Mouse (Mus musculus) megakaryocyte, adult 5-6 weeks (primary cell): ENCODE results near the gene 2700081O15Rik. TPM values are rescaled to one million over a fixed set of nuclear protein-coding genes. Genes with fewer than 3 reads are reported as not detected.

ENCODE experiments used
- ATAC-seq: 2 replicates; pipeline ENCODE4 v1.8.0; 2016; ENCODE audit warnings: mild to moderate bottlenecking, inconsistent platforms; ENCODE audit not compliant: poor library complexity, severe bottlenecking
- total RNA-seq, 2 experiments: library from RNA; stranded (forward) in 1 of 2; stranded (reverse) in 1 of 2; fragments of 153-499, 151-499 nt in 1 of 2; fragments of 221-1000, 200-1000 nt in 1 of 2; gene quantifications; 2 replicates each; pipeline versions ENCODE4 v1.2.3 to v1.2.4; 2015 to 2017

The 2700081O15Rik gene
- total RNA-seq, 2 experiments from 2014 or later, result 0.51 to 0.98 TPM

DNA sequence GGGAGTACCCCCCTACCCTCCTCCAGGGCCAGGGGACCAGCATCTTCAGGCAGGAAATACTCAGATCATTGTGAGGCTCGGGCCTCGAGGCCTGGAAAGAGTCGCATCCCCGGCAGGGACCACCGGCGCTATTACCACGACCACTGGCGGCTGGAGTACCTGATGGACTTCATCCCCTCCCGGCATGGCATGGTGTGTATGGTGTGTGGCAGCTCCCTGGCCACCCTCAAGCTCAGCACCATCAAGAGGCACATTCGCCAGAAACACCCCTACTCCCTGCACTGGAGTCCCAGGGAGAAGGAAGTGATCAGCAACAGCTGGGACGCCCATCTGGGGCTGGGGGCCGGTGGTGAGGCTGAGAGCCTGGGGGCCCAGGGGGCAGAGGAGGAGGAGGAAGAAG, 2.7 kb downstream of the 2700081O15Rik start:
- no peak for ATAC-seq

DNA sequence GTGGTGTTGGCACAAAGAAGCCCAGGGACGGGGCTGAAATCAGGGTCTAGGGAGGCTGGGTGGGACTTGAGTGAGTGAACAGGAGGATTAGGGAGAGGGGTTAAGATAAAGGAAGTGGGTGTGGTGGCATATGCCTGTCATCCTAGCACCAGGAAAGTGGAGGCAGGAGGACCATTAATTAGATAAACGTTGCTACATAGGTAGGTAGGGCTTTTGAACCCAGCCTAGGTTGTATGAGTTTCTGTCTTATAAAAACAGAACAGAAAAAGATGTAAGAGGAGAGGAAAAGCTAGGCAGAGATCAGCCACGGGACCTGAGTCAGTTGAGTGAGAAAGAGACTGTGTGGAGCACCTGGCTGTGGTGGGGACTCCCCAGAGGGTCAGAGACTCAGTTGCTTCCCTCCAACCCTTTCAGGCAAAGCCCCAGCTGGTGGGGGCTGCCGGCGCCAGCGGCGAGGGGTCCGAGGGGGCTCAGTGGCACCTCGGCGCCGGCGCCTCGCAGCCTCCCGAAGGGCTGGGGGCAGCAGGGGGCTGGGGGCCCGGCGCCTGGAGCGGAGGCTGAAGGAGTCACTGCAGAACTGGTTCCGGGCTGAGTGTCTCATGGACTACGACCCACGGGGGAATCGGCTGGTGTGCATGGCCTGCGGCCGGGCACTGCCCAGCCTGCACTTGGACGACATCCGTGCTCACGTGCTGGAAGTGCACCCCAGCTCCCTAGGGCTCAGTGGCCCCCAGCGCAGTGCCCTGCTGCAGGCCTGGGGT, 3.6 kb downstream of the 2700081O15Rik start:
- no peak for ATAC-seq

DNA sequence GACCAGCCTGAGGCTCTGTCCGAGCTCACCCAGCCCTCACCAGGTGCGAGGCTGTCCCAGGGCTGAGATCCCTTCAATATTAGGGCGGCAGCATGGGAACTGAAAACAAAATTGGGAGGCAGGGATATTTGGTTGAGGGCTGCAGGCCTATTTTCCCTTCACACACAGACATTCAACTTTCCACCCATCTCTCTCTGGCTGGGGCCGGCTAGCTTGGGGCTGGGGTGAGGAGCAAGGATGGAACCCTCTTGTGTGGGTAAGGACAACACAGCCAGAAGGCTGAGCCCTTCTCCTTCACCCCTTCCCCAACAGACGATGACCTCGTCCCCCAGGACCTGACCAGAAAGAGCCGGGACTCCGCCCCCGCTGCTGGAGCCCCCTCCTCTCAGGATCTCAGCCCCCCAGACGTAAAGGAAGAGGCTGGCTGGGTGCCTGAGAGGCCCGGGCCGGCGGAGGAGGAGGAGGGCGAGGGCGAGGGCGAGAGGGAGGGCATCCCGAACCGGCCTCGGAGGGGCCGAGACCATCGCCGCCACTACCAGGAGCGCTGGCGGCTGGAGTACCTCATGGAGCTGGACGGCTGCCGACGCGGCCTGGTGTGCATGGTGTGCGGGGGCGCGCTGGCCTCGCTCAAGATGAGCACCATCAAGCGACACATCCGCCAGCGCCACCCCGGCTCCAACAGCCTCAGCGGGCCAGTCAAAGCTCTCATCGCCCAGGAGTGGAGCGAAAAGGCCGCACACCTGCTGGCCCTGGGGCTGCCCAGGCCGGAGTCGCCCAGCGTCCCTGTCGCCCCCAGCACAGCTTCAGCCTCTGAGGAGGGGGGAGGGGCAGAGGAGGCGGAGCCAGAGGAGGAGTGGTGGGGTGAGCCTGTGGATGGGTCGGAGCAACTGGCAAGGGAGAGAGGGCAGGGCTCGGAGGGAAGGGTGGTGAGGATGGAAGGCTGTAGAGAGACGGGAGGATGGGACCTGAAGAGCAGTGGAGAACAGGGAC, 4.5 kb downstream of the 2700081O15Rik start:
- no peak for ATAC-seq

DNA sequence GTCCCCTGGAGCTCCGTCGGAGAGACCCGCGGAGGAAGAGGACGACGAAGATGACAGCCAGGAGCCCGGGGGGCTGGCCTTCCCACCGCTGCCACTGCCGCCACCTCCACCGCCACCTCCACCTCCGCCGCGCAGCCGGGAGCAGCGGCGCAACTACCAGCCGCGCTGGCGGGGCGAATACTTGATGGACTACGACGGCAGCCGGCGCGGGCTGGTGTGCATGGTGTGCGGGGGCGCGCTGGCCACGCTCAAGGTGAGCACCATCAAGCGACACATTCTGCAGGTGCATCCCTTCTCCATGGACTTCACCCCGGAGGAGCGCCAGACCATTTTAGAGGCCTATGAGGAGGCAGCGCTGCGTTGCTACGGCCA, 5.2 kb downstream of the 2700081O15Rik start:
- no peak for ATAC-seq

DNA sequence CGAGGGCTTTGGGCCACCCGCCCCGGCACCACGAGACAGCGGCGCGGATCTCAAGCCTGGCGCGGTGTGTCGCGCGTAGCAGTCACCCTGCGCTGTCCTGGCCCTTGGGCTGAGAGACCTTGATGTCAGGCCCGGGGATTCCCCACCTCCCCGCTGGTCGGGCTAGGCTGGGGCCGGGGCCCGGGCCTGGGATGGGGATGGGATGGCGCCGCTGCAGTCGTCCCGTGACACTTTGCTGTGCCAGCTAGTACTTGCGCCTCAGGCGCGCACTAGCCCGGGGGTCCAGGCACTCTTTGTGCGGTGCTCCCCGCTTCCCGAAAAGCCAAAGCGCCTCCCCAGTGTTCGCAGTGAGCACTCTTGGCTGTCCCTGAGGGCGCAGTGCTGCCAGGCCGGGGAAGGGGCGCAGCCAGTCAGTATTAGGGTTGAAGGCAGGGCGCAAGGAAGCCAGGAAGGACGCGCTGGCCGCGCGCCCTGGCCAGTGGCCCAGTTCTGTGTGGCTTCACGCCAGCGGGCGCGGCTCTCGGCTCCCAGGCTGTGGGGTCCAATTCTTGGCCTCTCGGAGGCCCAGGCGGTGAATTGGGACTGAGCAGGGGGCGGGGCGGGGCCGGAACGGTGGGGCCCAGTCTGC, 5.7 kb downstream of the 2700081O15Rik start:
- no peak for ATAC-seq

DNA sequence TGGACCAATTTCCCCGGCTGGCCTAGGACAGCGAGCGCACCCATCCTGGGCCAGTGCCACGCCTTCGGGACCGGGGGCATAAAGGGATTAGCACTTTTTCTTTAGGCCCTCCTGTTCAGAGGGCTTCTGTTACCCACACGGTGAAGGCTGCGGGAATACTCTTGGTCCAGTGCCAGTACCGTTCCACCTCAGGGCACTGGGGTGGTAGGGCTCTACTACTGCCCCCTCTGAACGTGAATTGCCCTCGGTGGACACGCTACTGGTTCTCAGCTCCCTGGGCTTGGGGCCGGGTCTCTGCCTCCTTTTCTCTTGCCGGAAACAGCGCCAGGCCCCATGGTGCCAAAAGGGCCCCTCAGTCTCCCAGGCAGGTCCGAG, 6.2 kb downstream of the 2700081O15Rik start:
- no peak for ATAC-seq

DNA sequence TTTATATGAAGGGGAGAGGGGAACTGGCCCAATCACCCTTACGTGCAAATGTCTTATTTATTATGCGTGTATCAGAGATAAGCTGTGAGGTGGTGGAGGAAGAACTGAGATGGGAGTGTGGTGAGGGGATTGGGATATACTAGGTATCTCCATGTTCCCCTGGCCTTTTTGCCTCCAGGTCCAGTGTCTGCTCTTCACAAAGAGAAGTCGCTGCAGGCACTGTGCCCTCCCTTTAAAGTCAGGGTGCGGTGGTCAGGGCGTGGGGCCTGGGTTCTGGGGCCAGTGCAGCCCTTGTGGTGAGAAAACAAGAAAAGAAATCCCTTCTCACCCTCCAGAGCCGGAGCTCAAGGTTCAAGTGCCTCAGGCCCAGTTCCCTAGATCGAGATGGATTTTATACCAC, 6.7 kb downstream of the 2700081O15Rik start:
- ATAC-seq, result no peak

DNA sequence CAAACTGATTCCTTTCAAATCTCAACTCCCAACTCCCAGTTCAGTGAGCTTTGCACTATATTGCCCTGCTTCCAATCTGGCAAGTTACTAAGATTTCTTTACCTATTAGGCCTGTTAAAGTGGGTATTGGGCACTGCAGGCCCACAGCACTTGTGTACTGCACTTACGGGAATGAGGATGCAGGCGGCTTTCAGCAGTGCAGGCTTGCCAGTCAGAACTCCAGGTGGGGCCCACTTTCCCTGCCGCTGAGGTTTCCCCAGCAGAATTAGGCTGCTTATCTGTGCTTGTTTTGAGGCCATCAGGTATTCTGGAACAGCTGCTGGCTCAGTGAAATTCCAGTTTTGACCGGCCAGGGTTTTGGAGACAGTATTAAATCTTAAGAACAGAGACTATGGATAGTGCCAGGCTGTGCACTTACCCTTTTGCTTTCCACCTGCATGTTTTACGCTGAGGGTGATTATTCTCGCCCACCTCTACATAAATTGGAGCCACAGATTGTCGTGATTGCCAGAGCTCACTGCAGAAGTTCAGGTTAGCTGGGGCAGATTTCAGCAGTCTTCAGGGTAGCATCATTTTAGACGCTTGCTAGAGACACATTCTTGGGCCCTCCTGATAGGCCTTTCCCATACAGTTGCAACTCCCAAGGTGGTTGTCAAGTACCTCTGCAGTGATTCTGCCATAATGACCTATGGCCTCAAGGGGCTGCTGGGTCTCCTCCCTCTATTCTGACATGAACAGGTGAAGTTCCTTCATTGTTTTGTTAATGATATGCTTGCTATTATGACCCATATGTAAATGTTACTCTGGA, 7.4 kb downstream of the 2700081O15Rik start:
- ATAC-seq, result no peak

DNA sequence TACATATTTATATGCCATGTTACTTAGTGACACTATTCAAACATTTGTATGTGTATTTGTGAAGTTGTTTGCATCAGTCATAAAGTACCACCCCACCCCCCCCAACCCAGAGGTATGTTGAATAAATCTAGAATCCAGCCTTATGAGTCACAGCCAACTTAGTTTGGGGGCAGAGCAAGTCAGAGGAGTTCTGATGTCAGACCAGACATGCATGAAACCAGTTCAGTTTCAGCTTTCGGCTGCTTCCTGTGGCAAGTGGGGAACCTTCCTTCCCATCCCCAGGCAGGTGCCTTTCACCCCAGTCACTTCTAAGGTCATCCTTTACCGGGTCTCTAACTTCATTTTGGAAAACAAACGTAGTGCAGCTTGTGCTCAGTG, 8.0 kb downstream of the 2700081O15Rik start:
- no peak for ATAC-seq

DNA sequence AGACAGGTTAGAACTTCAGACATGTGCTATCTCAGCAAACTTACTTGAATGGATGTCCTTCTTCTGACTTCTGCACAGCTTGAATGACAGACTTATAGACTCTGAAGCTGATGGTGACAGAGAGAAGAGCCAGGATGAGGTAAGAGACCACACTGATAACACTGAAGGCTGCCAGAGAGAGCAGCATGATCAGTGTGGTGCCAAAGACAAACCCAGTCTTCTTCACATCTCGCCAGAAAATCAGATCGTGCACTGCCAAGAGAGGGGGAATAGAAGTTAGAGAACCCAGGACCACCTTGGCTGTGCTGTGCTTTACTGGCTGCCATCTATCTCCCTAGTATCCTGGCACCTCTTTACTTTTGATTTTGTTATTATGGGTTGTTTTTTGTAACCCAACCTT, 17.5 kb downstream of the 2700081O15Rik start:
- no peak for ATAC-seq

DNA sequence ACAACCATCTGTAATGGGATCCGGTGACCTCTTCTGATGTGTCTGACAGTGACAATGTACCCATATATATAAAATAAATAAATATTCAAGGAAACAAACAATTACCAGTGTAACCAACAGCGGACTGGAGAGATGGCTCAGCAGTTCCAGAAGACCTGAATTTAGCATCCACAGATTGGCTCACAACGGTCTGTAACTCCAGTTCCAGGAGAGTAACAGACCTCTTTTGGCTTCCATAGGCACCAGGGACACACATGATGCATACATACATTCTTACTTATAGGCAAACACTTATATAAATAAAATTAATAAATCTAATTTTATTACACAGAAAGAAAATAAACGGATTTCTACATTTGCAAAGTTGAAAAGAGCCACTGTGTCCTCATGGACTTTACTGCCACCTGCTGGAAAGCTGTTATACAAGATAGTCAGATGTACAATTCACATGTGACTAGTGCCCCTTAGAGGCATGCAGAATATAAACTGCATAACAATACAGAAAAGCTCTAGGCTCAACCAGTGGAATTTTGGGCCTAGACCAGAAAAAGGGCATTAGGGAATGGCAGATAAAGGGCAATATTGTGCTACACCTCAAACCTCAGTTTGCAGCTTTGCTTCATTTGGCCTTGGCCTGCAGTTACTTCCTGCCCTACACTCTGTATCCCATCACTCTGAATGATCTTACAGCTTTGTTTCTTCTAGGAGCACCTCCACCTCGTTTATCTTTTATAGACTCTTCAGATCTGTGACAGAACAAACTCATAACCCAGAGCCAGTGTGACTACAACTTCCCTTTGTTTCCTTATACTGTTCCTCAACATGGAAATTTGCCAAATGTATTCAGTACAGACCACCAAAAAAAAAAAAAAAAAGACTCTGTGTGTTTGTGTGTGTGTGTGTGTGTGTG, 18.9 kb downstream of the 2700081O15Rik start:
- no peak; the same call in 1 of the 2 replicates for ATAC-seq

DNA sequence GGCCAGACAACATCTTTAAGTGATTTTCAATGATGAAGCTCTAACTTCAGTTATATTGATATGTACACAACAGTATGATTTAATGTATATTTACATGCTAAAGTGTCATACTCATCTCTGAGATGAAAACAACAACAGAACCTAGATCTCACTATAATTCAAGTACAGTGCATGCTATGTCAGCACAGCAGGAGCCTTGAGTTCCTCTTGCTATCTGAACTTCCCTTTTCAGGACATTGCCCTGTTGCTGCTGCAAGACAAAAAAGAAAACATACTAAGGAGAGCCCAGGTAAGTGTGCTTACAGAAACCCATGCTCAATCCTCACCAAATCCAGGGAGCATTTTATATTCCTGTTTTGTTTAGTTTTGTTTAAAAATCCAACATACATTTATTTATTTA, 20.9 kb downstream of the 2700081O15Rik start:
- ATAC-seq, result peak; percentile 54; the same call in 1 of the 2 replicates

DNA sequence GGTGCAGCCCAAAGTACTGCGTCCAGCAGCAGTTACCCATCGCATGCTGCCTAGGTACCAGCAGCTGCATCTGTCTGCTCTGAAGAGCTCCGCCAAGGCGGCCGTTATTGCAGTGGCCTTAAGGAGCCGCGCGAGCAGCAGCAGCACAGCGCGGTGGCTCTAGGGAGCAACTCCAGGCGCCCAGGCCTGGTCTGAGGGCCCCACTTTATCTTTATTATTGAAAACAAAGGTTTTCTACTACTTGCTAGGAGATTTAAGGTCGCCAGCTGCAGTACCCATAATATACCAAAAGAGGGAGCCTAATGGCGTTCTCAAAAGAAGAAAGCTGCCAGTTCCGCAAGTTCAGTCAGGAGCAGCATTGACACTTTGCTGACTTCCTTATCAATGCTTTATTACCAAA, 24.1 kb downstream of the 2700081O15Rik start:
- ATAC-seq, result peak; percentile 49

DNA sequence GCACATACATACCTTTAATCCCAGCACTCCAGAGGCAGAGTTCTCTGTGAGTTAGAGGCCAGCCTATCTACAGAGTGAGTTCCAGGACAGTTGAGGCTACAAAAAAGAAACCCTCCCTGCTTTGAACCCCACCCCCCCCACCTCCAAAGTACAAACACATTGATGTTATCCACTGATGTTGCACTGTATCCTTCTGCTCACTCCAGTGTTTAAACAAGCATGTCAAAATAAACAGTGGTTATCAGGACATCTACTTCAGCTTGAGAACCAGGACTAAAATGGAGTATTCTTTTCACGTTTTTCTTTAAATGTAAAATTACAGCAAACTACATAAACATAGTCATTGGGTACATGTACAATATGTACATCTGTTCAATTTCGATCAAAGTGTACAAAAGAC, 27.7 kb downstream of the 2700081O15Rik start:
- ATAC-seq, result no peak

DNA sequence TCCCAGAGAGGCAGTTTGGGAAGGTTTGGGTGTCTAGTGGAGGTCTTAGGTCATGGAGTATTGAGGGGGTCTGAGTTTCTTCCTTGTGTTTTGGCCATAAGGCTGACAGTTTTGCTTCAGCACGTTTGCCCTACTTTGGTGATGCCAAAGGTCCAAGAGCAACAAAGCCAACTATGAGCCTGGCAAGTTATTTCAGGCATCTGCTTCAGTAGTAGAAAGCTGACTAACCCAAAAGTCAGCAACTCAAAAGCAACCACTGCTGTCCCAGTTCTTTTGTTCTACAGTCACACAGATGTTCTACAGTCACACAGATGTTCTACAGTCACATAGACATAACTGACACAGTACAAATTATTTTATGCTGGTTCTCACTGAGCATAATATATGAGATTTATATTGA, 28.2 kb downstream of the 2700081O15Rik start:
- no peak for ATAC-seq

DNA sequence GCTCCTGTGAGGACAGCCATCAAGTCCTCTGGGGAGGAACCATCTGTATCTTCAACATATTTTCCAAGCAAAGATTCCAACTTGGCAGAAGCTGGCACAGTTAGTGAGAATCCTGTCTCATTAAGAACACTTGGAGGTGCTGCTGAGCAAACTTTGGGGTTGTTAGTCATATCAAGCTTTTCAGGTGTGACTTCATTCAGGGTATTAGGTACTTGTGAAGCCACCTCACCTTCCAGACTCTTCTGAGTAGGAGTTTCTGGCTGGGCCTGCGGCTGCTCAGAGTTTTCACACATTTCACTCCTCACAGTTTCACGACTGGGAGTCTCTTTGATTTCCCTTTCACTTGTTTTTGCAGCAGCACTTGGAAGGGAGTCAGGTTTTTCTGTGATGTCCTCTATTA, 39.4 kb downstream of the 2700081O15Rik start:
- no peak for ATAC-seq

DNA sequence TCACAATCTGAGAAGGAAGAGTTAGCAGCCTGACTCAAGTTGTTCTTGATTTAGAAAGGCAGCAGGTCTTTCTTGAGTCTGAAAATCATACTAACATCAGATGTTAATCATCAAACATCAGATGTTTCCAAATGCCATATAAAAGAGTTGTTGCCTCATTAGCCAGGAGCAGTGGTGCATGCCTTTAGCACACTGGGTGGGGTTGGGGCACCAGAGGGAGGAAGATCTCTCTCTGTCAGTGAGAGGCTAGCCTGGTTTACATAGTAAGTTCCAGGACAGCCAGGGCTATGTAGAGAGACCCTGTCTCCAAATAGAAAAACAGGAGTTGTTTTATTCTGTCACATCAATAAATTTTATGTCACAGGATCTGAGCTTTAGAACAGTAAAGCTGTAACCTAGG, 41.5 kb downstream of the 2700081O15Rik start:
- no peak for ATAC-seq

DNA sequence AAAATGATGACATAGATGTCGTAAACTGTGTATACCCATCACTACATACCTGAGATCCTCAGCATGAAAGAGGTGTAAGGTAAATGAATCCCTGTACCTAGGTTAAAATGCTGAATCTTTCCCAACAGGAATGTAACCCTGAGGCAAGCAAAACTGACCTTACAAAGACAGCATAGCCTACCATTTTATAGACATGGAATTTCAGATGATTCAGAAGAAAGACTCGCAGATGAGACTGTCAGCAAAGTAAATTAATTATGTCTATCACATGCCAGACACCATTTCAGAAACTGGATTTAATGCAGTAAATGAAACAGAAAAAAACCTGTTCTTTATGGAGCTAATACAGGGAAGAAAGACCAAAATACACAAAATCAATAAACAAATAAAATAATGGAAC, 41.9 kb downstream of the 2700081O15Rik start:
- ATAC-seq, result no peak

DNA sequence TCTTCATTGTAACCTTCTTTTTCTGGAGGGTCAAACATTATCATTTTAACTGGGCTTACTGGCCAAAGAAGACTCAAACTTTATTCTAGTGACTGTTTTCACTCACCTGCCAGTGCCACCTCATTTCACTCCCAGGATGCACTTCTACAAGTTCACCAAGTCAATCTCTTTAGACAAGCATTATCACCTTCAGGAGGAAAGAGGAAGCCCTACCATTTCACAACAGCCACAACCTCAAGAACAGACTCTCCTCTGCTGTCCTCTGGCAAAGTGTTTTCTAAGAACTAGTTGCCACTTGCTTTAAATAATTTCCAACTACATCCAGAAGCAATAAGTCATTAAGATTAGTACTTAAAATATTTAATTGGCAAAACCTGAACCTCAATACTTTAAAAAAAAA, 50.5 kb downstream of the 2700081O15Rik start:
- ATAC-seq, result peak; percentile 76

DNA sequence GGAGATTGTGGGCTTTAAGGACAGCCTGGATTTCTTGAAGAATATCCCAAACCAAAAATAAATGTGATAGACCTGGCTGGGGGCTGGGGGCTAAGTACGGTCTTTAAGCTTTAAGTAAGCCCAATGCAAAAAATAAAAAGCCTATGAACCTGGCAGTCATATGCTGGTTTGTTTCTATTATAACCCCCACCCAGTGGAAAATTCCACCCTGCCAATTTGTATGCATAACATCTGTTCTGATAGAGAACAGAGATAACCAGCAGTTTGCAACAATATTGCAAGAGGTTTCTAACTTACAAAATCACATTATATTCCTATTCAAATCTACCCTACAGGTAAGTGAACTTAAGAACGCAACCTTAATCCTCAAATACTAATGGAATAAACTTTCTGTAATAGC, 53.2 kb downstream of the 2700081O15Rik start:
- no peak for ATAC-seq
